Mouse (Mus musculus): ENCODE measurements around the gene 4931406P16Rik. TPM values are rescaled to one million over a fixed set of nuclear protein-coding genes. Genes with fewer than 3 reads are reported as not detected.
A peak's percentile ranks its signal among the peaks of the same experiment; 100 is the strongest.

The 4931406P16Rik gene
- polyA plus RNA-seq (2015; fragmentation: Nextera tagmentation; extraction: Ambion mirVana): 28.2 and 31.5 TPM in 2 replicates

GRCm38 (mm10) chr7:34313443-34313875 is at the start of gene 4931406P16Rik:
TSS of gene 4931406P16Rik (minus strand) at chr7:34313551.
- Histone ChIP-seq H3K27me3 (replicated peaks; ENCODE audit: control insufficient read depth, insufficient read depth, low read length) (no peaks in the 10 kb centered on the region), H3K9ac (replicated peaks; ENCODE audit: low read depth, low read length) (peak within 1 kb of the TSS; percentile 92), H3K9me3 (ENCODE audit: control insufficient read depth, low read length) (no peaks in the 10 kb centered on the region), H3K27ac (ENCODE audit: low read length) (peak within 1 kb of the TSS; percentile 81), H3K36me3 (ENCODE audit: control insufficient read depth, insufficient read depth) (no peaks in the 10 kb centered on the region), H3K4me1 (replicated peaks; ENCODE audit: control insufficient read depth, insufficient read depth, low read length) (0 out of 2 replicates have a peak, but pooled peaks cover 4% of the 10 kb centered on the region), H3K4me3 (replicated peaks; ENCODE audit: low read length) (peak within 1 kb of the TSS; percentile 88), H3K4me2 (ENCODE audit: low read length) (peak within 1 kb of the TSS; percentile 72)
- ATAC-seq: peak; percentile 94
- WGBS: under 1% methylated on average over 24 of the region's 41 CpGs

- H3K4me1 ChIP-seq (replicated peaks; ENCODE audit: control insufficient read depth, insufficient read depth, low read length): no peaks in the 10 kb centered on the region
- no peak for ATAC-seq
- H3K4me2 ChIP-seq (ENCODE audit: low read length): no peak overlapping the region
- peaks cover 19% of the 10 kb centered on the region for H3K36me3 ChIP-seq (ENCODE audit: control insufficient read depth, insufficient read depth)
- no peak overlapping the region for H3K9ac ChIP-seq (replicated peaks; ENCODE audit: low read depth, low read length)
- H3K9me3 ChIP-seq (ENCODE audit: control insufficient read depth, low read length): no peaks in the 10 kb centered on the region
- H3K27ac ChIP-seq (ENCODE audit: low read length): no peak overlapping the region
- WGBS: 91% methylated on average over 4 of the region's 4 CpGs
- H3K27me3 ChIP-seq (replicated peaks; ENCODE audit: control insufficient read depth, insufficient read depth, low read length): no peaks in the 10 kb centered on the region
- no peak overlapping the region for H3K4me3 ChIP-seq (replicated peaks; ENCODE audit: low read length)
These were observed 42.3 kb upstream of the 4931406P16Rik start for GRCm38 (mm10) chr7:34355629-34356028.

GRCm38 (mm10) chr7:34351997-34352396 is 38.6 kb upstream of the 4931406P16Rik start:
- Histone ChIP-seq H3K9ac (replicated peaks; ENCODE audit: low read depth, low read length) (no peak overlapping the region), H3K27me3 (replicated peaks; ENCODE audit: control insufficient read depth, insufficient read depth, low read length) (no peaks in the 10 kb centered on the region), H3K9me3 (ENCODE audit: control insufficient read depth, low read length) (no peaks in the 10 kb centered on the region), H3K4me2 (ENCODE audit: low read length) (no peak overlapping the region), H3K27ac (ENCODE audit: low read length) (no peak overlapping the region), H3K36me3 (ENCODE audit: control insufficient read depth, insufficient read depth) (peaks cover 36% of the 10 kb centered on the region), H3K4me3 (replicated peaks; ENCODE audit: low read length) (no peak overlapping the region), H3K4me1 (replicated peaks; ENCODE audit: control insufficient read depth, insufficient read depth, low read length) (no peaks in the 10 kb centered on the region)
- WGBS: 84% methylated on average over 1 of the region's 1 CpGs
- no peak for ATAC-seq

GRCm38 (mm10) chr7:34350166-34350565 is 36.8 kb upstream of the 4931406P16Rik start:
- H3K27me3 ChIP-seq (replicated peaks; ENCODE audit: control insufficient read depth, insufficient read depth, low read length): no peaks in the 10 kb centered on the region
- no peak overlapping the region for H3K9ac ChIP-seq (replicated peaks; ENCODE audit: low read depth, low read length)
- no peak overlapping the region for H3K4me3 ChIP-seq (replicated peaks; ENCODE audit: low read length)
- ATAC-seq: no peak
- no peaks in the 10 kb centered on the region for H3K4me1 ChIP-seq (replicated peaks; ENCODE audit: control insufficient read depth, insufficient read depth, low read length)
- WGBS: 89% methylated on average over 5 of the region's 5 CpGs
- H3K4me2 ChIP-seq (ENCODE audit: low read length): no peak overlapping the region
- peaks cover 33% of the 10 kb centered on the region for H3K36me3 ChIP-seq (ENCODE audit: control insufficient read depth, insufficient read depth)
- H3K27ac ChIP-seq (ENCODE audit: low read length): no peak overlapping the region
- H3K9me3 ChIP-seq (ENCODE audit: control insufficient read depth, low read length): no peaks in the 10 kb centered on the region

- Histone ChIP-seq H3K4me1 (replicated peaks; ENCODE audit: control insufficient read depth, insufficient read depth, low read length) (no peaks in the 10 kb centered on the region), H3K27ac (ENCODE audit: low read length) (no peak overlapping the region), H3K4me2 (ENCODE audit: low read length) (no peak overlapping the region), H3K9me3 (ENCODE audit: control insufficient read depth, low read length) (no peaks in the 10 kb centered on the region), H3K36me3 (ENCODE audit: control insufficient read depth, insufficient read depth) (peaks cover 38% of the 10 kb centered on the region), H3K9ac (replicated peaks; ENCODE audit: low read depth, low read length) (no peak overlapping the region), H3K27me3 (replicated peaks; ENCODE audit: control insufficient read depth, insufficient read depth, low read length) (no peaks in the 10 kb centered on the region), H3K4me3 (replicated peaks; ENCODE audit: low read length) (no peak overlapping the region)
- no peak for ATAC-seq
- WGBS: 87% methylated on average over 1 of the region's 1 CpGs
These were observed 34.7 kb upstream of the 4931406P16Rik start for GRCm38 (mm10) chr7:34348011-34348410.

- no peaks in the 10 kb centered on the region for H3K4me1 ChIP-seq (replicated peaks; ENCODE audit: control insufficient read depth, insufficient read depth, low read length)
- no peaks in the 10 kb centered on the region for H3K9me3 ChIP-seq (ENCODE audit: control insufficient read depth, low read length)
- no peak for ATAC-seq
- no peak overlapping the region for H3K4me2 ChIP-seq (ENCODE audit: low read length)
- WGBS: 93% methylated on average over 3 of the region's 3 CpGs
- peaks cover 33% of the 10 kb centered on the region for H3K36me3 ChIP-seq (ENCODE audit: control insufficient read depth, insufficient read depth)
- no peak overlapping the region for H3K9ac ChIP-seq (replicated peaks; ENCODE audit: low read depth, low read length)
- no peaks in the 10 kb centered on the region for H3K27me3 ChIP-seq (replicated peaks; ENCODE audit: control insufficient read depth, insufficient read depth, low read length)
- H3K27ac ChIP-seq (ENCODE audit: low read length): no peak overlapping the region
- no peak overlapping the region for H3K4me3 ChIP-seq (replicated peaks; ENCODE audit: low read length)
These were observed 33.7 kb upstream of the 4931406P16Rik start for GRCm38 (mm10) chr7:34347041-34347440.

- peaks cover 33% of the 10 kb centered on the region for H3K36me3 ChIP-seq (ENCODE audit: control insufficient read depth, insufficient read depth)
- H3K4me1 ChIP-seq (replicated peaks; ENCODE audit: control insufficient read depth, insufficient read depth, low read length): no peaks in the 10 kb centered on the region
- no peak overlapping the region for H3K9ac ChIP-seq (replicated peaks; ENCODE audit: low read depth, low read length)
- 92% methylated on average over 4 of the region's 4 CpGs for WGBS
- no peak overlapping the region for H3K4me3 ChIP-seq (replicated peaks; ENCODE audit: low read length)
- no peaks in the 10 kb centered on the region for H3K9me3 ChIP-seq (ENCODE audit: control insufficient read depth, low read length)
- no peaks in the 10 kb centered on the region for H3K27me3 ChIP-seq (replicated peaks; ENCODE audit: control insufficient read depth, insufficient read depth, low read length)
- no peak overlapping the region for H3K4me2 ChIP-seq (ENCODE audit: low read length)
- H3K27ac ChIP-seq (ENCODE audit: low read length): no peak overlapping the region
- no peak for ATAC-seq
These were observed 33.2 kb upstream of the 4931406P16Rik start for GRCm38 (mm10) chr7:34346505-34346904.

- no peak overlapping the region for H3K4me2 ChIP-seq (ENCODE audit: low read length)
- no peak for ATAC-seq
- peaks cover 8% of the 10 kb centered on the region for H3K36me3 ChIP-seq (ENCODE audit: control insufficient read depth, insufficient read depth)
- 92% methylated on average over 10 of the region's 10 CpGs for WGBS
- H3K27me3 ChIP-seq (replicated peaks; ENCODE audit: control insufficient read depth, insufficient read depth, low read length): no peaks in the 10 kb centered on the region
- no peaks in the 10 kb centered on the region for H3K4me1 ChIP-seq (replicated peaks; ENCODE audit: control insufficient read depth, insufficient read depth, low read length)
- no peak overlapping the region for H3K4me3 ChIP-seq (replicated peaks; ENCODE audit: low read length)
- H3K9ac ChIP-seq (replicated peaks; ENCODE audit: low read depth, low read length): no peak overlapping the region
- H3K27ac ChIP-seq (ENCODE audit: low read length): no peak overlapping the region
- H3K9me3 ChIP-seq (ENCODE audit: control insufficient read depth, low read length): no peaks in the 10 kb centered on the region
These were observed 28.9 kb upstream of the 4931406P16Rik start for GRCm38 (mm10) chr7:34342040-34342793.

GRCm38 (mm10) chr7:34340841-34341240 is 27.5 kb upstream of the 4931406P16Rik start:
- Histone ChIP-seq H3K27me3 (replicated peaks; ENCODE audit: control insufficient read depth, insufficient read depth, low read length) (no peaks in the 10 kb centered on the region), H3K27ac (ENCODE audit: low read length) (no peak overlapping the region), H3K9ac (replicated peaks; ENCODE audit: low read depth, low read length) (no peak overlapping the region), H3K4me1 (replicated peaks; ENCODE audit: control insufficient read depth, insufficient read depth, low read length) (no peaks in the 10 kb centered on the region), H3K4me3 (replicated peaks; ENCODE audit: low read length) (no peak overlapping the region), H3K9me3 (ENCODE audit: control insufficient read depth, low read length) (no peaks in the 10 kb centered on the region), H3K36me3 (ENCODE audit: control insufficient read depth, insufficient read depth) (peaks cover 8% of the 10 kb centered on the region), H3K4me2 (ENCODE audit: low read length) (no peak overlapping the region)
- ATAC-seq: no peak
- 96% methylated on average over 5 of the region's 5 CpGs for WGBS
